Mouse (Mus musculus) telencephalon, adult 2 months (tissue): ENCODE data around the gene Ccdc194.

ENCODE experiments used
- DNase-seq: peaks from one replicate; pipeline ENCODE4 v3.0.0-alpha.2; 2011; ENCODE audit warnings: low read depth, low spot score

Gene Ccdc194

DNA sequence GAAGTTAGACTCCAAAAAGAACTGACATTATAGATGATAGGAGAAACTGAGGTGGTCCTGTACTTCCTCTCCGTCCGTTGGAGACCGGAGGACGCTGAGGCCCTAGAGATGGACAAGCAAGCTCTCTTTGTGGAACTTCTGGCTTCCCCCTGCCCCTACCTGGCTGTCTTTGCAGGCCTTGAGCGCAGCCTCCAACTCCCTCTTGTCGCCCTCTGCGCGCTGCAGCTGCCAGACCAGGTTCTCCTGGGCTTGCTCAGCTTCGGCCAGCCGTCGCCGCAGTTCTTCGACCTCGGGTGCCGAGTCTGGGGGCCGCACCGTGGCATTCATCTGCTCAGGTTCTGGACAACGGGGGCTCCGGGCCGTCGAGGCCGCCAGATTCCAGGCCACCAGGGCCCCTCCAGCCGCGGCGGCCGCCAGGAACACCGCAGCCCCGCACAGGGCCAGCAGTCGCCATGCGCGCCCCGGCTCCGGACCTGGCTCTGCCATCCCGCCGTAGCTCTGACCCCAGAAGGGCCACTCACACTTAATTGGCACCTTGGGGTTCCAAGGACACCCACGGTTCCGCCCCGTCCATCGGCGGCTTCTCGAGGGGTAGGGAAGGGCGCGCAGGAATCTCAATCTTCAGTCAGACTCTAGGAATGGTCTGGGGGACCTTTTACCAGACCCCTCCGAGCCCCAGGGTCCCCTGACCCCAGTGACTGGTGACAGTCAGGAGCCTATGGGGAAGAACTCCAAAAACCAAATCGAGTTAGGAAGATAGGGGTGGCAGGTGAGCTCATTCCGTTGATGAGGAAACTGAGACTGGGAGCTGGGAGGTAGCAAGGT is at the start of gene Ccdc194:
Ccdc194 (minus strand) TSS at position 486 of the 825 bp plus-strand sequence.
- DNase-seq: no peak

DNA sequence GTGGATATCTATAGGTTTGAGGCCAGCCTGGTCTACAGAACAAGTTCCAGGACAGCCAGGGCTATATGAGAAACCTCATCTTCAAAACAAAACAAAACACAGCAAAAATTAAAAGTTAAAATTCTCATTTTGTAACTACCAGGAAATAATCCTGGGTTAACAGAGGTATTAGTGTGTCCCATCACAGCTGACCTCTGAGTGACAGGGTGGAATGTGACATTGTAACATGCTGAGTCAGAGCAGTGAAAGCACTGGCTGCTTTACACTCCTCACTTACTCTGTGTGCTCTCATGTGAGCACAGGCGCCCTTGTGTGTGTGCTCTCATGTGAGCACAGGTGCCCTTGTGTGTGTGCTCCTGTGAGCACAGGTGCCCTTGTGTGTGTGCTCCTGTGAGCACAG is 49.5 kb upstream of the Ccdc194 start:
- DNase-seq: no peak

DNA sequence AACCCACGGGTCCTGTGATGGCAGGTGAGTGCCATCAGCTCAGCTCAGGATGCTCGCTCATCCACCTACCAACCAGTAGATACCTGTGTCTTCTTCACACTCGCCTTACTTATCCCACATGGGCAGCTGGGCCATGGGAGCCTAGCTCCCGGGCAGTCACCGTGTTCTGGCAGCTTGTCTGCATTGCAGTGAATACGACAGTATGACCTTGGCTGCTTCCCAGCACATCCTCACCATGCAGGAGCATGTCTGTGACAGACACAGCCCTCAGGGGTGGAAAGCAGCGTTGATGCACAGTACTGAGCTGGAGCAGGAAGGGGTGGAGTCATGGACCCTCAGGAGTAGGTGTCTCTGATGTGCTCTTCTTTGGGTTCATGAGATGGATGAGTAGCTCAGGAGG is 48.9 kb upstream of the Ccdc194 start:
- no peak for DNase-seq

DNA sequence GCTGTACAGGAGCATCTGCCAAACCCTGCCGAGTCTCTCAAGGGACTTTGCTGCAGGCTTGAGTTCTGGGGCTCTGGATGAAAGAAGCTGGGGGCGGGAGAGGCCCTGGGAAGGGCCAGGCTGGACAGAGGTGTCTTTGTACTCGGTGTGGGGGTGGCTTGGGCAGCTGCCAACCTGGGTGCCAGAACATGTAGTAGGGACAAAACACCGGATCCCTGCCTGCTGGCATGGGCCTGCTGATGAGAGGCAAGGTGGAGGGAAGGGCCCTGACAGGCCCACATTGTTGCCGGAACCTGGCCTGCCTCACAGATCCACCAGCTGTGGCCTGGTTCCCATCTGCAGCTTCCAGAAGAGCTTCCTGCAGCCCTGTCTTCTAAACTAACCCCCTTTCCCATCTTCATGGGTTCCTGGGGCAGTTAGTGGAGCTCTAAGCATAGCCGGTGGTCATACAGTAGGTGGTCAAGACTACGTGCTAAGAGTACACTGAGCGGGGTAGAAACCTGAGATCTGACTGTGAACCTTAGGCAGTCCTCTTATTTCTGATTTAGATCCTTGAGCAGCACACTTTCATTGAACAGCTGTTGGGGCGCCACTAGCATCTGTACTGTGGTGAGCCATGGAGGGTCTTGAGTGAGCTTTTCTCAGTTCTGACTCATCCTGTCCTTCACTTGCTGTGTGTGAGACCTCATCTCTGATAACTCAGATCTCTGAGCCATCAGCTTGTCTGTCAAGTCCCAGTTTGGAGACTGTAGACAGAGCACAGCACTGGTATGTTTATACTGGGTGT is 47.5 kb upstream of the Ccdc194 start:
- peak; percentile 35 for DNase-seq

DNA sequence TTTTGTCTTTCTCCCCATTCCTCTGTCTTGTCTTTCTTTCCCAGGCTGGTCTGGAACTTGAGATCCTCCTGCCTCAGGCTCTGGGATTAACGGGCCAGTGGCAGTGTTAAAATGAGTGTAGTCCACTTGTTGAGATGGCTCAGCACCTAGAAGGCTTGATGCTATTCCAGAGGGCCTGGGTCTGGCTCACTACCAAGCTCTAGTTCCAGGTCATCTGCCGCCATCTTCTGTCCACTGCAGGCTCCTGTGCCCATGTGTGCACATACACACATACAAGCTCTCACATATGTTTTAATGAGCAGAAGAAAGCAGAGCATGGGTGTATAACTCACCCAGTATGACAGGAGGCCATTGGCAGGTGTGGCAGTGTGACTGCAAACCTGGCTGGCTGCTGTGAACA is 46.6 kb upstream of the Ccdc194 start:
- DNase-seq: no peak

DNA sequence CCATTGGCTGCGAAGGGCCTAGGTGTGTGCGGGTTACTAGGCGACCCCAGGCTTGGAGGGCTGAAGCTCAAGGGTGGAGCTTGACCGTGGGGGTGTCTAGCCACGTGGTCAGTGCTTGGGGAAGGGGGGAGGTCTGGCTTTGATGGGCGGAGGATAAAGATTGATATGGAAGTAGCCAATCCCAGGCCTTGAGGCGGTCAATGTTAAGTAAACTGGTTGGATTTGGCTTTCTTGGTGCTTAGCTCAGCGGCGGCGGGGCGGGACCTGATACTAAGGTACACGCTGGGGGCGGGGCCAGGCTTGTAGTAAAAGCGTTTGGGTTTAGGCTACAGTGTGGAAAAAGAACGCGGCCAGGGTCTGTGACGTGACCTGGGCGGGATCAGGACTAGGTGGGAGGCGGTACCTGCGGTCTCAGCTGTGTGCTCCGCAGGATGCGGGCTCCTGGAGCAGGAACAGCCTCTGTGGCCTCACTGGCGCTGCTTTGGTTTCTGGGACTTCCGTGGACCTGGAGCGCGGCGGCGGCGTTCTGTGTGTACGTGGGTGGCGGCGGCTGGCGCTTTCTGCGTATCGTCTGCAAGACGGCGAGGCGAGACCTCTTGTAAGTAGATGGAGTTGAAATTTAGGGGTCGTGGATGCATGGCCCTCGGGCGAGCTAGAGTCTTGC is 44.9 kb upstream of the Ccdc194 start:
- DNase-seq: peak; percentile 99

DNA sequence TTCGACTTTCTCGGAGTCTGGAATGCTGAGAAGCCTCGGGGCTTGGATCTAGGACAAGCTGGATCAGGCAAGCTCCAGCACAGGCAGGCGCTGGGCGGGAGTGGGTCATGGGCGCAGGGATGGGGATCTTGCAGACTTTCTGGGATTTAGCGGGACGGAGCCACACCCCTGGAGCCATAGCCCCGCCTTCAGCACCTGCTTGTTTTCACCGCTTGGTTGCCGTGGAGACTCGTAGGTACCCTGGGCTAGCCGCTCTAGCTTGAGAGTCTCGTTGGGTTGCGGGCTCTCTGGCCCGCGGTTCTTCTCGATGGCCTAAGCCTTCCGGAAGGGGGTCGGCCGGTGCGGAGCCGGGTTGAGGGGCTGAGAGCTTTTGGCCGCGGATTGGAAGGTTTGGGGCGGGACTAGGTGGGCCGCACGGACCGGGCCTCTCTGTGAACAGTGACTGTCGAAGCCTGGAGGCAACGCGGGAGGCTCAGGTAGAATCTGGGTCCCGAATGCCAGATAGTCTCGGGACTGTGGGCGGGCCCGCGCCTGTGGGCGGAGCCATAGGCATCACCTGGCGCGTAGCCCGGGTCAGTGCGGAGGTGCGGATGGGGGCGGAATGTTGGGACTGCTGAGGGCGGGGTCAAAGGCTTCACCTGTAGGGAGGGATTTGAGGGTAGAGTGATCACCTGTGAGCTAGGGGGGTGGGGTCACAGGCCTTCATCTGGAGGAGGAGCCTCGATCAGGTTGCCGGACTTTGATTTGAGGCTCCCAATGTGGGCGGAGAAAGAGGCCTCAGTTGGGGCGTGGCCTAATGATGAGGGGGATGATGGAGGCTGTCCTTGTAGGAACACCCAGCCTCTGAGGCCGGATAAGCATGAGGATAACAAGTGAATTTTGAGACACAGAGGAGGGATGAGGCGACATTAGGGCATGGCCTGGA is 44.1 kb upstream of the Ccdc194 start:
- peak; percentile 96 for DNase-seq

DNA sequence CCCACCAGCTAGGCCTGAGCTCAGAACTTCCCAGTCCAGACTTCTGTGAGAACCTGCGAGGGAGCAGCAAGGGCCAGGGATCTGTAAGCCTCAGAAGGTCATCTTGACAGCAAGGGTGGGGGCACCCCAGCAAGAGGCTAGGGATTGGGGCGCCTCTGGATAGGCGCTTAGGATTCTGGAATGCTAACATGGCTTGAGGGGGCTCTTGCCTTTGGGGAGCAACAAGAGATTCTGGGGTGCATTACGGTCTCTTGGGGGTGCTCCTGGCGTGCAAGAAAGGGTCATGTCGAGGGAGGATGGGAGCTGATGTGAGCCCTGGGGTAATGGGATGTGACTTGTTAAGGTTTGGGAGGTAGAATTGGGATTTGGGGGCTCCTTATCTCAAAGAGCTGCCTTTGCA is 43.4 kb upstream of the Ccdc194 start:
- DNase-seq: no peak

DNA sequence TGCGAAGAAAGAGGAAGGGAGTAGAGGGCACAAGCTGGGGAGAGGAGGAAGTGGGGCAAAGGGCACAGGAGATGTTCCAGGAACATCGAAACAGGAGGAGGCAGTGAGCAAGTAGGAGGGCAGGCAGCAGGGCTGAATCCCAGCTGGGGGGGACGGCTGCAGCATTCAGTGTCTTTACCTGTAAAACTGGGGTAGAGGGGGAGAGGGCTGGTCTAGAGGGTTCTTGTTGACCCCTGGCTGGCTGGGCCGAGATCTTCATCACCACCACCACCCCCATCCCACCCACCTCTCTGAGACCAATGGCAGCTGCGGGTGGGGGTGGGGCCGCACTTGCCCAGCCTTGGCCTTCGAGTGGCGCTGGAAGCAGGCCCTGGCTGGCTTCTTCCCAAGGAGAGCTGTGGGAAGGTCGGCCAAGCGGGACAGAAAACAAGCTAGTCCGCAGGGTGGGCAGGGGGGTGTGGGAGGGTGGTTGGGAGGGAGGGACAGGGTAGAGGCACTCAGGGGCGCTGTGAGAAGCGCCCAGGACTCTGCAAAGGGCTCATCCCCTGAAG is 43.0 kb upstream of the Ccdc194 start, which contains the start of gene Slc27a1:
Slc27a1 (plus strand) TSS at position 496 of the 551 bp plus-strand sequence.
- no peak for DNase-seq

DNA sequence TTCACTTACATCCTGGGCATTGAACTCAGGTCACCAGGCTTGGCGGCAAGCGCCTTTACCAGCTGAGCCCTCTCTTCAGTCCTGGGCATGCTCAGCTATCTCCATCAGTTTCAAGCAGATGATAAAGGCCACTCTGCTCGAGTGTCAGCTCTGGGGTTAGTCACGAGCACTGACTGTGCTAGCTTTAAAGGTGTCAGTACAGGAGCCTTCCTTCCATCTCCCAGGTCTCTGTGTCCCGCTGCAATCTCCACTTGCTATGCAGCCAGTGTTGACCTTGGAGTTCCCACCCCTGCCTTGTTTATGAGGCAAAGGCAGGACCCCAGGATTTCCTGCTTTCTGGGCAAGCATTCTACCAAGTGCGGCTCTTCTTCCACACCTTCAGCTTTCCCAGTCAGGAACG is 42.1 kb upstream of the Ccdc194 start:
- no peak for DNase-seq

DNA sequence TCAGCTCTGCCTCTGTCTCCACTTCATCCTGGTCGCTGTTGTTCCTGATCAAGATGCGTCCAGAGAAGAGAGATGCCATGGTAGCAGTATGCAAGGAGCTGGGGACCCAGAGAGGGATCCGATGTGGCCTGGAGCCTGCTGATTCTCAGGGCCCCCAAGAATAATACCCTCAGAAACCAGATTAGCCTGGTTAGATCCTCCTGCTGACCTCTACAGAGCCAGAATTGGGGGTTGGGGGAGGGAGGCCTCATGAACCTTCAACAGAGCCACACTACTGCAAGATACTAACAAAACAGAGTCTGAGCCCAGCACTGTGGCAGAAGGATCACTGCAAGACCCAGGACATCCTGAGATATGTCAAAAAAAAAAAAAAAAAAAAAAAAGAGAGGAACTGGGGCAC is 41.0 kb upstream of the Ccdc194 start, which contains the start of gene Nxnl1:
Nxnl1 (minus strand) TSS at position 101 of the 400 bp plus-strand sequence.
- DNase-seq: no peak

DNA sequence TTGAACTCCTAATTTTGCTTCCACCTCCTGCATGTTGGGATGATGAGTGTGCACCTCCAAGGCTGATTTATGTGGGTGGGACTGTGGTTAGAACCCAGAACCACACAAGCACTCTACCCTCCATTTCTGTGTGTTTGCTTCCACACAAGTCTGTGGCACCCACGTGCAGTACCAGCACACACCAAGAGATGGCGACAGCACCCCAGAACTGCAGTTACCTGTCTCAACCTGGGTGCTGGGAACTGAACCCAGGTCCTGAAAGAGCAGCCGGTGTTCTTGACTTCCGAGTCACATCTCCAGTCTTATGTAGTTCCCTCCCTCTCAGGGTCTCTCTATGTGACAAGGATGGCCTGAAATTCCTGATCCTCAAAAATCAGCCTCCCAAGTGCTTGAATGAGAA is 38.5 kb upstream of the Ccdc194 start:
- DNase-seq: no peak

DNA sequence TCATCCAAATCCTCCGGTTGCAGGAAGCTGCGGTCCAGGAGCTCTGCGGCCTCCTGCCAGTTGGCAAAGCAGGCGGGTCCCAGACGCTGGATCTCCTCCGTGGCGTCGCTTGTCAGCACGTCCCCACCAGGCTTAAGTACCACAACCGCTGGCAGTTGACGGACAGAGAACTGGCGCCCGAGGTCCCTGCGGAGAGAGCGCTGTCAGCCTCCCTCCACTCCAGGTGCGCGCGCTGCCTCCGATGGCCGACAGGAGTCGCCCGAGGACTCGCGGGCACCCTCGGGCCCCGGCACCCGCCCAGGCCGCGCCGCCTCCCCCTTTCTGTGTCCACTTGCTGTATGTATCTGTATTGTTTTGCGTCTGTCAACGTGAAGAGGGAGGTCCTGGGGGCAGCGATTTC is 37.2 kb upstream of the Ccdc194 start:
- no peak for DNase-seq

DNA sequence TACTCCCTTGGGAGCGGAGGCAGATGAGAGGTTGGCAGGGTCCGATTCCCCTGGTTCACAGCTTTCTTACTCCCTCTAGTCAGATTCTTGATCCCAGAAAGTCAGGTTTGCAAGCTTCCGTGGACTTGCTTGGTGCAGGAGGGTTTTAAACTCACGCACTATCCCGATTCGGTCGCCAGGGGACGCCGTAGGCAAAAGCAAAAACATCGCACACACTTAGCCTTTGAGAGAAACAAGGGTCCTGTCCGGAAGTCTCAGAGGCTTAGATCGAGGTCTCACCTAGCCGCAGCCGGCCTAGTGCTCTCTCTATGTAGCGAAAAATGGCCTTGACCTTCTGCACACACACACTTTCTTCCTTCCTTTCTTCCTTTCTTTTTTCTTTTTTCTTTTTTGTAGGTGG is 35.9 kb upstream of the Ccdc194 start:
- DNase-seq: peak; percentile 57

DNA sequence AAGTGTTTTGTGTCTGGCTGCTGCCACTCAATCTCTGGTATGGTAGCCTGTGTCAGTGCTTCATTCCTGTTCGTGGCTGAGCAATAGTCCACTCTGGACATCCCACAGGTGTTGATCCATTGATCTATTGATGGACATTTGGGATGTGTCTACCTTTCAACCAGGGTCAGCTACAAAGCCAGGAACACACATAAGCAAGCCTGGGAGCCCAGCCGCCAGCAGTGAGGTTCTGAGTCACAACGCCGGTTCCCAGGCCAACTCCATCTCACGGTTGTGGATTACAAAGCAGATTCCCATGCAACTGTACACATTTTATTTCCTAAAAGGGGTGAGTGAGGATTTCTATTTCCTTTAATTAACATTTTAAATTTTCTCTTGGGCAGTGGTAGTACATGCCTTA is 35.3 kb upstream of the Ccdc194 start:
- no peak for DNase-seq

DNA sequence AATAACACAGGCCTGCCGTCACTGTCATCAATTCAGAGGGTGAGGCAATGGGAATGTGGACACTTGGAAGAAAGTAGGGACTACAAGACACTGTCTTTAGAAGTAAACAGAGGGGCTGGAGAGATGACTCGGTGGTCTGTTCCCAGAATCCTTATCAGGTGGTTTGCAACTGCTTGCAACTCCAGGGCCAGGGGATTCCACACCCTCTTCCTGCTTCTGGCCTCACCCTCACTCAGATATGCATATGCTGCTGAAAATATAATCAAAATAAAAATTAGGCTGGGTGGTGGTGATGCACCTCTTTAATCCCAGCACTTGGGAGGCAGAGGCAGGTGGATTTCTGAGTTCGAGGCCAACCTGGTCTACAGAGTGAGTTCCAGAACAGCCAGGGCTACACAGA is 34.6 kb upstream of the Ccdc194 start:
- no peak for DNase-seq

DNA sequence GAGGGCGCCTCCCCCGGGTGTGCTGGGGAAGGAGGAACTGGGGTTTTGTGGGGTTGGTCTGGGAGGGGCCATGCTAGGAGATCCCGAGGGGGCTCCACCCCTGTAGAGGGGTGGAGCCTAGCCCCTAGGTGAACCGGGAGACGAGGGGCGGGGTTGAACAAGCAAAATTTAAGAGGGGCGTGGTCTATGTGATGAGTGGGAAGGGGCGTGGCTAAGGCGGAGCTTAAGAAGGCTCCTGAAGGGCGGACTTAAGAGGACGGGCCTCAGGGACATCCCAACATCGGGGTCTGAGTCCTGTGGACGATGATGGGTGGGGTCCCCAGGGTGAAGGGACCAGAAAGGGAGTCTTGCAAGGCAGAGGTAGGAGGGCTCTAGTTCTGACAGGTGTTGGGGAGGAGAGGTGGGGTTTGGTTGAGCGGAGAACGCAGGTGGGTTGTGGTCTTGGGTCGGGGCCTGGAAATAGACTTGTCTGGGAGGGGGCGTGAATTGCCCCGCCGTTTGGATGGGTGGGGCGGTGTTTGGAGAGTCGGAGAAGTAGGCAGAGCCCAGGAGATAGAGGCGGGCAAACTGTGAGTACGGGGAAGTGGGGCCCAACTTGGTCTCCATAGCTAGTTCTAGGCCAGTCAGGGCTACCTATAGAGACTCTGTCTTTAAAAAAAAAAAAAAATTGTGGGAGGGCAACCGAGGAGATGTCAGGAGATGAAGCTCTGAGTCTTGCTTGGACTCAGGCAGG is 33.6 kb upstream of the Ccdc194 start:
- DNase-seq: no peak

DNA sequence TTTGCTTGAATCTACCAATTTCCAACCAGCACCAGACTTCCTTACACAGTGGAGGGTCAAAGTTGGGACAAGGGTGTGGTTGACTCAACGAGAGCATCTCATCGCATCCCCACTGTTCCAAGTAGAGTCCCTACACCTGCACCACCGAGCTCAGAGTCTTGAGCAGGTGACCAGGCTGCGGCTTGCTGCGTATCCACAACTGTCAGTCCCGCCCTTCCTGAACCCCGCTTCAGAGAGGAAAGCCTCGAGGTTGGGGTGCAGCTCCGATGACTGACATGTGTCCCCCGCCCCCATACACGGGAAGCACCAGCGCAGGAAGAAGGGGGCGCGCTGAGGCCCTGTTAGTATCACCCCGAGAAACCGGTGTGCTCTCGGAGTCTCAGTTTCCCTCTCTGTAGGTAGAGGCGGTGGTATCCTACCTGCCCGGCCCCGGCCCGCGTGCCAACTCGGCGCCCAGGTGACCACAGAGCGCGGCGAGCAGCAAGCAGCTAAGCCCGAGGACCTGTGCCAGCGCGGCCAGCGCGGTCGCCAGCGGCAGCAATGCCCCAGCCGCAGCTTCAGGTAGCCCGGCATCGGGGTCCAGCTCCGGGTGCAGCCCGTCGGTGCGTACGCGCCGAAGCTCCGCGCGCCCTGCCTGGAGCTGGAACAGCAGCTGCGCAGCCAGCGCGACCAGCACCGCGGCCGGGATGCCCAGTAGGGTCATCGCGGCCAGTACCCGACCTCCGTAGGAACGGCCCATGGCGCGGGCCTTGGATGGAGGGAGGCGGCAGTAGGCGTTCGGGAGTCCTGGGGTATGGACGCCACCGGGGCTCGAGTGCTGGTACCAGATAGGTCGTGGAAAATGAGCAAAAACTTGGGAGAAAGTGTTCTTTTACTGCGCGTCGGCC is 32.8 kb upstream of the Ccdc194 start, which contains the start of gene Tmem221:
Tmem221 (minus strand) TSS at position 801 of the 887 bp plus-strand sequence.
- no peak for DNase-seq

DNA sequence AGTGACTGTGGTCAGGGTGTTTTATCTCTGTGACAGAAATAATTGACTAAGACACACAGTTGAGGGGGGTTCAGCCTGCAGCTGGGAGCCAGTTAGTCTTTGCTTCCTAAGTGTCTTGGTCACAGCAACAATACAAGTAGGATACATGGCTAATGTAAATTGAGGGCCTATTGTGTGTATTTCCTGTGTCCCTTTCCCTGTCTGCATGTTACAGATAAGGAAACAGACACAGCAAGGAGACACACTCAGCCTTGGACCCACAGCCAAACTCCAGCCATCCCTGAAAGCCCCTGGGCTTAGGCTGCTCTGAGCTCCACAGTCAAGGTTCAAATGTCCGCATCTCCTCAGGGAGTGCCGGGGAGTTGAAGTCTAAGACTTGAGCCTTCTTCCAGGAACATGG is 29.1 kb upstream of the Ccdc194 start:
- no peak for DNase-seq
